In genomic region chr15:96460451-96460729, GRCm38 (mm10) we compare ENCODE assay signal across 8 mouse cellular contexts. TPM values are rescaled to one million over a fixed set of nuclear protein-coding genes. Genes with fewer than 3 reads are reported as not detected.
DNase-seq lines count a peak whose midpoint lies in the region; ATAC-seq and TF ChIP-seq lines count a peak whose summit lies in the region.

No protein-coding gene starts in this region.

- peak overlapping the region; percentile 86 for H3K4me2 ChIP-seq in embryonic facial prominence, embryonic 13.5 days
- H3K4me2 ChIP-seq in intestine, embryonic 14.5 days (ENCODE audit: low read length), result no peak overlapping the region; the same call in 1 of the 2 replicates
- H3K4me2 ChIP-seq in neural tube, embryonic 12.5 days (replicated peaks), result peak overlapping the region; percentile 81

- TF ChIP-seq POLR2A in liver, adult 2 months (IDR thresholded peaks at IDR 0.05; ENCODE audit: extremely low read depth, insufficient read depth, low read length), result no peak

- H3K27ac ChIP-seq in liver, adult 2 months (replicated peaks; ENCODE audit: insufficient read depth, low read depth, low read length), result peak overlapping the region; percentile 99
- H3K27ac ChIP-seq in embryonic facial prominence, embryonic 13.5 days, result peak overlapping the region; percentile 100
- peak overlapping the region; percentile 97 for H3K27ac ChIP-seq in intestine, embryonic 14.5 days (ENCODE audit: low read depth)
- H3K27ac ChIP-seq in neural tube, embryonic 12.5 days, result peak overlapping the region; percentile 97

- DNase-seq in liver, adult 2 months (ENCODE audit: extremely low read depth, low read depth, low spot score), result no peak
- no peak for DNase-seq in liver
- no peak for DNase-seq in intestine, embryonic 14.5 days (ENCODE audit: low spot score)
- DNase-seq in urinary bladder, postnatal 36 days (ENCODE audit: low spot score in 2 of 2), result no peak
- DNase-seq in thymus, adult 18-20 months, result no peak
- DNase-seq in left cerebral cortex, adult 8-10 months (ENCODE audit: low spot score in 2 of 2), result no peak

- no peaks in the 10 kb centered on the region for H3K27me3 ChIP-seq in liver, adult 2 months (ENCODE audit: control insufficient read depth, insufficient read depth, low read length)
- H3K27me3 ChIP-seq in embryonic facial prominence, embryonic 13.5 days, result no peaks in the 10 kb centered on the region
- no peaks in the 10 kb centered on the region for H3K27me3 ChIP-seq in intestine, embryonic 14.5 days (replicated peaks; ENCODE audit: control insufficient read depth, insufficient read depth, low read length)
- H3K27me3 ChIP-seq in neural tube, embryonic 12.5 days (replicated peaks), result no peaks in the 10 kb centered on the region

- H3K36me3 ChIP-seq in liver, adult 2 months (ENCODE audit: control insufficient read depth, insufficient read depth, low read length), result no peaks in the 10 kb centered on the region
- 0 out of 2 replicates have a peak, but pooled peaks cover 2% of the 10 kb centered on the region for H3K36me3 ChIP-seq in embryonic facial prominence, embryonic 13.5 days
- 0 out of 2 replicates have a peak, but pooled peaks cover 8% of the 10 kb centered on the region for H3K36me3 ChIP-seq in intestine, embryonic 14.5 days (ENCODE audit: control insufficient read depth, insufficient read depth, low read length)
- no peaks in the 10 kb centered on the region for H3K36me3 ChIP-seq in neural tube, embryonic 12.5 days

- H3K4me1 ChIP-seq in liver, adult 2 months (ENCODE audit: control insufficient read depth, insufficient read depth, low read length), result peaks cover 20% of the 10 kb centered on the region
- H3K4me1 ChIP-seq in embryonic facial prominence, embryonic 13.5 days, result peaks cover 34% of the 10 kb centered on the region
- H3K4me1 ChIP-seq in intestine, embryonic 14.5 days (replicated peaks; ENCODE audit: control insufficient read depth, insufficient read depth, low read length), result peaks cover 36% of the 10 kb centered on the region
- H3K4me1 ChIP-seq in neural tube, embryonic 12.5 days, result peaks cover 24% of the 10 kb centered on the region

- H3K9me3 ChIP-seq in embryonic facial prominence, embryonic 13.5 days, result no peaks in the 10 kb centered on the region
- H3K9me3 ChIP-seq in intestine, embryonic 14.5 days (ENCODE audit: control insufficient read depth, low read length), result no peaks in the 10 kb centered on the region
- H3K9me3 ChIP-seq in neural tube, embryonic 12.5 days, result no peaks in the 10 kb centered on the region

- TF ChIP-seq CTCF in liver, adult 2 months (IDR thresholded peaks at IDR 0.05; ENCODE audit: low read depth, low read length), result no peak

- peak overlapping the region; percentile 100 for H3K9ac ChIP-seq in liver, adult 2 months (ENCODE audit: low read depth, low read length)
- peak overlapping the region; percentile 98 for H3K9ac ChIP-seq in embryonic facial prominence, embryonic 13.5 days
- peak overlapping the region; percentile 90 for H3K9ac ChIP-seq in intestine, embryonic 14.5 days (ENCODE audit: low read length)
- H3K9ac ChIP-seq in neural tube, embryonic 12.5 days, result peak overlapping the region; percentile 90

- H3K79me2 ChIP-seq in liver, adult 2 months (ENCODE audit: control insufficient read depth, insufficient read depth, low read length), result peaks cover 12% of the 10 kb centered on the region; the same call in 1 of the 2 replicates

- H3K4me3 ChIP-seq in liver, adult 2 months (ENCODE audit: insufficient read depth, low read depth, low read length), result peak overlapping the region; percentile 99
- peak overlapping the region; percentile 89 for H3K4me3 ChIP-seq in embryonic facial prominence, embryonic 13.5 days
- peak overlapping the region; percentile 74 for H3K4me3 ChIP-seq in intestine, embryonic 14.5 days (ENCODE audit: low read depth, low read length)
- peak overlapping the region; percentile 90 for H3K4me3 ChIP-seq in neural tube, embryonic 12.5 days

- under 1% methylated on average over 48 of the region's 50 CpGs for WGBS in liver, adult 2 months
- WGBS in embryonic facial prominence, embryonic 13.5 days, result under 1% methylated on average over 44 of the region's 50 CpGs
- 0% methylated on average over 31 of the region's 50 CpGs for WGBS in intestine, embryonic 14.5 days
- 1% methylated on average over 49 of the region's 50 CpGs for WGBS in neural tube, embryonic 12.5 days

- ATAC-seq in embryonic facial prominence, embryonic 13.5 days (ENCODE audit: insufficient number of reproducible peaks, insufficient read depth, low FRiP score, low TSS enrichment, low read depth), result no peak
- no peak; the same call in 1 of the 2 replicates for ATAC-seq in intestine, embryonic 14.5 days (replicated peaks; ENCODE audit: low FRiP score, low TSS enrichment, low read depth)
- no peak for ATAC-seq in neural tube, embryonic 12.5 days (ENCODE audit: low FRiP score, low read depth)

RNA-seq across cellular contexts. Expression of gene Scaf11, which starts 0.3 kb away (rescaled TPM):
- total RNA-seq in liver, adult 2 months (2014; rRNA removed), result 29.2 and 31.1 TPM in 2 replicates
- 10.6 and 12.1 TPM in 2 replicates for polyA plus RNA-seq in liver, adult 2 months (2012; rRNA removed)
- polyA plus RNA-seq in embryonic facial prominence, embryonic 13.5 days (2015; fragmentation: Nextera tagmentation; extraction: Ambion mirVana), result 102 and 105 TPM in 2 replicates
- 104 and 109 TPM in 2 replicates for polyA plus RNA-seq in intestine, embryonic 14.5 days (2014; fragmentation: Nextera tagmentation; extraction: Ambion mirVana)
- polyA plus RNA-seq in neural tube, embryonic 12.5 days (2016; fragmentation: Nextera tagmentation; extraction: Ambion mirVana), result 73.9 and 80.1 TPM in 2 replicates
- total RNA-seq in left cerebral cortex, adult 8-10 months (2022), result 10 to 100 TPM; 56.2 to 60.7 (median 57.9) TPM
